Mouse (Mus musculus) midbrain, embryonic 11.5 days (tissue): ENCODE results near the gene Glis2. TPM values are rescaled to one million over a fixed set of nuclear protein-coding genes. Genes with fewer than 3 reads are reported as not detected.

ENCODE experiments used
- ATAC-seq: fragments of 200-750 bp; cut with Nextera tagmentation; 2 replicates; pipeline ENCODE4 v1.8.0; 2017; ENCODE audit warnings: moderate TSS enrichment, moderate library complexity; ENCODE audit not compliant: low FRiP score
- DNase-seq: peaks from one replicate; pipeline ENCODE4 v3.0.0; 2015; ENCODE audit warnings: low spot score; ENCODE audit errors: missing footprints
- H3K27ac ChIP-seq: fragments of 300-500 bp; sonication (generic); 2 replicates; pipeline ENCODE4 v1.5.1; 2014; ENCODE audit warnings: low read depth, low read length
- H3K27me3 ChIP-seq: fragments of 300-500 bp; sonication (generic); 2 replicates; pipeline ENCODE4 v1.6.1; 2014; ENCODE audit warnings: mild to moderate bottlenecking, low read length, moderate library complexity, mixed read lengths; ENCODE audit not compliant: control insufficient read depth, insufficient read depth
- H3K36me3 ChIP-seq: fragments of 300-500 bp; sonication (generic); 2 replicates; pipeline ENCODE4 v1.6.1; 2014; ENCODE audit warnings: mild to moderate bottlenecking, low read length, moderate library complexity, mixed read lengths; ENCODE audit not compliant: control insufficient read depth, insufficient read depth
- H3K4me1 ChIP-seq: fragments of 300-500 bp; sonication (generic); 2 replicates; pipeline ENCODE4 v1.6.1; 2014; ENCODE audit warnings: low read length; ENCODE audit not compliant: control insufficient read depth, insufficient read depth
- H3K4me2 ChIP-seq: fragments of 300-500 bp; sonication (generic); 2 replicates; pipeline ENCODE4 v1.6.1; 2014; ENCODE audit warnings: mild to moderate bottlenecking, moderate library complexity
- H3K4me3 ChIP-seq: fragments of 300-500 bp; sonication (generic); 2 replicates; pipeline ENCODE4 v1.5.1; 2014; ENCODE audit warnings: low read depth, low read length
- H3K9ac ChIP-seq: fragments of 300-500 bp; sonication (generic); 2 replicates; pipeline ENCODE4 v1.6.1; 2014; ENCODE audit warnings: low read length
- H3K9me3 ChIP-seq: fragments of 300-500 bp; sonication (generic); 2 replicates; pipeline ENCODE4 v1.6.1; 2016; ENCODE audit warnings: low read length; ENCODE audit not compliant: control insufficient read depth
- WGBS: fragments of 180-500 bp; shearing (Covaris S2); extraction: QIAGEN DNeasy Blood & Tissue Kit; methylation state at CpG from one replicate; pipeline ENCODE4 v1.1.7; 2014; 5-methylcytosine and 5-hydroxymethylcytosine counted together
- polyA plus RNA-seq: library from polyadenylated mRNA; unstranded; fragments of >200 nt; fragmentation: Nextera tagmentation; extraction: Ambion mirVana; gene quantifications from 2 replicates; pipeline ENCODE4 v1.2.1, GENCODE M21; 2014

Glis2 gene
- polyA plus RNA-seq, 1 experiment from 2014 or later, result 27.2 TPM

- peak; percentile 19; the same call in 1 of the 2 replicates for ATAC-seq
- no peaks in the 10 kb centered on the region for H3K27me3 ChIP-seq
- WGBS, result 44% methylated on average over 12 of the region's 13 CpGs
- no peak overlapping the region for H3K4me3 ChIP-seq
- no peaks in the 10 kb centered on the region for H3K9me3 ChIP-seq
- no peak overlapping the region for H3K4me2 ChIP-seq
- peaks cover 56% of the 10 kb centered on the region for H3K4me1 ChIP-seq
- H3K36me3 ChIP-seq, result peaks cover 4% of the 10 kb centered on the region; the same call in 1 of the 2 replicates
- H3K27ac ChIP-seq, result peak overlapping the region; percentile 47
- no peak for DNase-seq
- peak overlapping the region; percentile 16; the same call in 1 of the 2 replicates for H3K9ac ChIP-seq
Measured at GRCm38 (mm10) chr16:4605514-4606131, 11.1 kb downstream of the Glis2 start.

- no peak overlapping the region for H3K27ac ChIP-seq
- H3K4me2 ChIP-seq, result no peak overlapping the region
- DNase-seq (peak; percentile 76), ATAC-seq (peak; percentile 19; the same call in 1 of the 2 replicates)
- no peaks in the 10 kb centered on the region for H3K9me3 ChIP-seq
- H3K4me1 ChIP-seq, result peaks cover 48% of the 10 kb centered on the region
- no peak overlapping the region for H3K4me3 ChIP-seq
- H3K27me3 ChIP-seq, result no peaks in the 10 kb centered on the region
- H3K9ac ChIP-seq, result no peak overlapping the region
- peaks cover 6% of the 10 kb centered on the region for H3K36me3 ChIP-seq
- WGBS, result 40% methylated on average over 5 of the region's 5 CpGs
Measured at GRCm38 (mm10) chr16:4606431-4607084, 12.0 kb downstream of the Glis2 start.

- Histone ChIP-seq H3K27me3 (no peaks in the 10 kb centered on the region), H3K9ac (no peak overlapping the region; the same call in 1 of the 2 replicates), H3K9me3 (no peaks in the 10 kb centered on the region), H3K36me3 (peaks cover 11% of the 10 kb centered on the region), H3K4me3 (no peak overlapping the region), H3K4me1 (peaks cover 36% of the 10 kb centered on the region), H3K4me2 (no peak overlapping the region), H3K27ac (no peak overlapping the region)
- DNase-seq (peak; percentile 95), ATAC-seq (0 out of 2 replicates have a peak, but pooled peaks have one; percentile 46)
- 61% methylated on average over 9 of the region's 9 CpGs for WGBS
Measured at GRCm38 (mm10) chr16:4607818-4608531, 13.5 kb downstream of the Glis2 start.

DNA sequence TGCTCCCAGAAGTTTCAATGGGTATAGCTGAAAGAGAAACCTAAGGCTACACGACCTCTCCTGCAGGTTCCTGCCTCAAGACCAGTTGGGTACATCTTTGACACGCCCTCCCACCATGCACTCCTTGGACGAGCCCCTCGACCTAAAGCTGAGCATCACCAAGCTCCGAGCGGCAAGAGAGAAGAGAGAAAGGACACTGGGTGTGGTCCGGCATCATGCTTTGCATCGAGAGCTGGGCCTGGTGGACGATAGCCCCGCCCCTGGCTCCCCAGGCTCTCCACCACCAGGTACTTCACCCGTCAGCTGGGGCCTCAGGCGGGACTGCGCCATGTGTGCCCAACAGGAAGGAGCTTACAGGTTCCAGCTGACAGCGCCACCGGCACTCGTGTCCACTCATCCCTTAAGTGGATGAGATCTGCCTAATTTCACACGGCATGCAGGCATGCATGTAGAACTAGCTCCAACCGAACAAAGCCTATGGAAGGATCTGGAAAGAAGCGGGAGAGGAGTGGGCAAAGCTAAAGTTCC lies 14.1 kb downstream of the Glis2 start:
- DNase-seq (no peak), ATAC-seq (no peak; the same call in 1 of the 2 replicates)
- 89% methylated on average over 19 of the region's 19 CpGs for WGBS
- no peak overlapping the region for H3K4me3 ChIP-seq
- H3K27ac ChIP-seq, result no peak overlapping the region
- H3K36me3 ChIP-seq, result peaks cover 17% of the 10 kb centered on the region
- H3K9ac ChIP-seq, result no peak overlapping the region
- H3K27me3 ChIP-seq, result no peaks in the 10 kb centered on the region
- no peaks in the 10 kb centered on the region for H3K9me3 ChIP-seq
- H3K4me1 ChIP-seq, result peaks cover 30% of the 10 kb centered on the region
- no peak overlapping the region for H3K4me2 ChIP-seq

- Histone ChIP-seq H3K4me1 (peaks cover 7% of the 10 kb centered on the region), H3K27ac (no peak overlapping the region), H3K4me2 (no peak overlapping the region), H3K27me3 (no peaks in the 10 kb centered on the region), H3K9ac (no peak overlapping the region), H3K4me3 (no peak overlapping the region), H3K9me3 (no peaks in the 10 kb centered on the region), H3K36me3 (peaks cover 19% of the 10 kb centered on the region)
- 87% methylated on average over 5 of the region's 5 CpGs for WGBS
- DNase-seq (no peak), ATAC-seq (no peak)
Measured at GRCm38 (mm10) chr16:4611193-4611592, 16.7 kb downstream of the Glis2 start.

- Histone ChIP-seq H3K9me3 (no peaks in the 10 kb centered on the region), H3K4me3 (no peak overlapping the region), H3K9ac (no peak overlapping the region), H3K27ac (no peak overlapping the region), H3K36me3 (peaks cover 19% of the 10 kb centered on the region), H3K4me1 (peaks cover 3% of the 10 kb centered on the region; the same call in 1 of the 2 replicates), H3K4me2 (no peak overlapping the region), H3K27me3 (no peaks in the 10 kb centered on the region)
- DNase-seq (no peak), ATAC-seq (no peak)
- 98% methylated on average over 7 of the region's 7 CpGs for WGBS
Measured at GRCm38 (mm10) chr16:4611676-4612075, 17.2 kb downstream of the Glis2 start.

DNA sequence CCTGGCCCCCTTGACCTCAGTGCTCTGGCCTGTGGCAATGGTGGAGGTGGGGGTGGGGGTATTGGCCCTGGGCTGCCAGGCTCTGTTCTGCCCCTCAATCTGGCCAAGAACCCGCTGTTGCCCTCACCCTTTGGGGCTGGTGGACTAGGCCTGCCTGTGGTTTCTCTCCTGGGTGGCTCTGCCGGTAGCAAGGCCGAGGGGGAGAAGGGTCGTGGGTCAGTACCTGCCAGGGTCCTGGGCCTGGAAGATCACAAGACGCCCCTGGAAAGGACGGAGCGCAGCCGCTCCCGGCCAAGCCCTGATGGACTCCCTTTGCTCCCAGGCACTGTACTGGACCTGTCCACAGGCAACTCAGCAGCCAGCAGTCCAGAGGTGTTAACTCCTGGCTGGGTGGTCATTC lies 19.2 kb downstream of the Glis2 start:
- Histone ChIP-seq H3K9ac (no peak overlapping the region), H3K4me2 (no peak overlapping the region), H3K27ac (no peak overlapping the region), H3K4me3 (no peak overlapping the region), H3K36me3 (peaks cover 21% of the 10 kb centered on the region), H3K9me3 (no peaks in the 10 kb centered on the region), H3K4me1 (no peaks in the 10 kb centered on the region), H3K27me3 (no peaks in the 10 kb centered on the region)
- WGBS, result 93% methylated on average over 9 of the region's 9 CpGs
- ATAC-seq (no peak), DNase-seq (no peak)

DNA sequence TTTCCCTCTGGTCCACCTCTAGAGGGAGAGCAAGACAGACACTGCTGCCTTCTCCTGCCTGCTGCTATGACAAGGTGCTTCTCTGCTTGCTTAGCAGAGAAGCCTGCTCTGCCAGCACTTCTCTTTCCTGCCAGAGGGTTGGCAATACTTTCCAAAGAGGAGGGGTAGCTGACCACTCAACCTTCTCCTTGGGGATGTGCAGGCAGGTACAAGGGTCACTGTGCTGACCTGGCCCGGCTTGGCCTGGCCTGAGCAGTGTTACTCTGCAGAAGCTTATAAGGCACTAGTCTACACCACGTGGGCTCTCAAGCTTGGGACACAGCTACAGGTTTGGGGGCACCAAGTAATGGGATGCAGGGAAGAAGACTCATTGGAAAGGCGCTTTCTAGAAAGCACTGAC lies 20.1 kb downstream of the Glis2 start:
- ATAC-seq, result no peak
- H3K4me1 ChIP-seq, result no peaks in the 10 kb centered on the region
- H3K36me3 ChIP-seq, result peaks cover 20% of the 10 kb centered on the region
- DNase-seq, result no peak
- H3K27ac ChIP-seq, result no peak overlapping the region
- no peak overlapping the region for H3K4me3 ChIP-seq
- H3K4me2 ChIP-seq, result no peak overlapping the region
- H3K27me3 ChIP-seq, result no peaks in the 10 kb centered on the region
- 89% methylated on average over 3 of the region's 3 CpGs for WGBS
- no peak overlapping the region for H3K9ac ChIP-seq
- no peaks in the 10 kb centered on the region for H3K9me3 ChIP-seq

GRCm38 (mm10) chr16:4615297-4615696 lies 20.8 kb downstream of the Glis2 start:
- DNase-seq, result no peak
- no peak for ATAC-seq
- Histone ChIP-seq H3K4me1 (no peaks in the 10 kb centered on the region), H3K9me3 (no peaks in the 10 kb centered on the region), H3K36me3 (peaks cover 18% of the 10 kb centered on the region), H3K9ac (no peak overlapping the region), H3K27ac (no peak overlapping the region), H3K4me2 (no peak overlapping the region), H3K27me3 (no peaks in the 10 kb centered on the region), H3K4me3 (no peak overlapping the region)
- WGBS, result 87% methylated on average over 1 of the region's 1 CpGs
